Mouse (Mus musculus): ENCODE results near the gene Nfu1.

GRCm38 (mm10) chr6:87002521-87003055, 6.4 kb upstream of the Nfu1 start:
- TF ChIP-seq CTCF (IDR thresholded peaks at IDR 0.05; ENCODE audit: low read depth) (peak; percentile 93), EP300 (IDR thresholded peaks at IDR 0.05; ENCODE audit: low read depth) (no peak)

All from liver, embryonic 14.5 days (tissue).